Mouse (Mus musculus): ENCODE measurements at regions not wholly inside any gene's neighbourhood (a gene's known extent, or its start where the extent isn't known, plus 50 kb on each side); places are given as distances from the start of the nearest gene placed in this dataset.

DNA sequence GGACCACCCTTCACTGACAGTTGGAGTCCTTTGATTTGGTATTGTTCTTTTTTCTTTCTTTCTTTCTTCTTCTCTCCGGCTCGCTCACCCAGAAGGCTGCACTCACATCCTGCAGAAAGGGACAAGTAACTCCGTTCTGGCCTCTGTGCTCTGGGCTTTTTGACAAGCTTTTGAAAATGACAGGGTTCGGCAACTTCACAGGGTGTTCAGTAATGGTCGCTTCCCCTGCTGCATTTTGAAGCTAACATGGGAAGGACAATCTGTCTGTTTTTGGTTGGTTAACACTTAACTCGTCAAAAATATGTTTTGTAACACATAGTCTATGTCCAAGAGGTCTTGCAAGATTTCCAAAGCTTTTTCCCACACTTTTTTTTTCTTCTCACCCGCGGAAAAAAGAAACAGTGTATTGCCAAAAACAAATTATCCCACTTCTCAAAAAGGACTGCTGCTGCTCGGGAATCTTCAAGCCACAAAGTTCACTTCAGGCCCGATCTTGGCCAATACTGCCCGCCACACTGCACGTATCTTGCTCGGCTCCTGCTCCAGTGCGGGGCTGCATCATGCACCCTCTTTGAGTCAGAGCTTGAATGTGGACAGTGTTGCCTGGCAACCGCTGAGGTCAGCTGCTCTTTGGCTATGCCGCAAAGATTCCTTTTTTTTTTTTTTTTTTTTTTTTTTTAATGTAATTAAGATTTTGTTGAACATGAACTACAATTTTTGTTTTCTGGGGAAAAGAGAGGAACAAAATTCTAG lies 209.4 kb upstream of the Inhba start:
- DNase-seq (ENCODE audit: low spot score): peak; percentile 48

DNA sequence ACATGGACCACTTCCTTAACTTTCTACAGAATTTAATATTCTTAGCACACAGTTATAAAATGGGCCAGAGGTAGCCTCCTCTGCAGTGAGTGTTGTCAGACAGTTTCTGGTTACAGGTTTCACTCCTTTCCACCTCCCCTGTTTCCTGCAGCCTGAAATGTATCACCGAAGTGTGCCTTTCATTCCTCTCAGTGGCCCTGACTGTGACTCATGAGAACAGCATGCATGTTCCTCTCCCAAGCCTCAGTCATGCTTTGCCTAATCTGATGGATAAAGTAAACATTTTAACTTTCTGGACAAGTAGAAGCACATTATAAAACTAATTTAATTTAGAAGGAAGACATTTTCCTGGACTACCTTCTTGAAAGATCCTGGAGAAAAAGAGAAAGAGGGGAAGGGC lies 207.7 kb upstream of the Inhba start:
- DNase-seq (ENCODE audit: low spot score): peak; percentile 5

- DNase-seq (ENCODE audit: low spot score): no peak
Measured at GRCm38 (mm10) chr13:15806925-15807324, 204.7 kb upstream of the Inhba start.

- DNase-seq (ENCODE audit: low spot score): no peak
Measured at GRCm38 (mm10) chr13:15822261-15822850, 189.3 kb upstream of the Inhba start.

DNA sequence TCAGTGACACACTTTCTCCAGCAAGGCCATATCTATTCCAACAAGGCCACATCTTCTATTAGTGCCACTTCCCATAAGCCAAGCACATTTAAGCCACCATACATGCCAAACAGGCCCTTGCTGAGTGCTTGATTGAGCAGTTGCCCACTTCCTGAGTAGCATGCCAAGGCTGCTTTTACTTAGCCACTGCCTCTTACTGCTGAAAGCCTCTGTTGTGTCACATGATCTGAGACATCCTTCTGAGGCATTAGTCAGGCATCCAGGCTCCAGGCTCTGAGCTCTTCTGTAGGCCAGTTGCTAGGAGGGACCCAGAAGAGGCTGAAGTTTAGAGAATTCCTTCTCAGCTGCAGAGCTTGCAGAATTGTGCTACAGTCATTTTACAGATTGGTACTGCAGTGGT lies 165.8 kb upstream of the Inhba start:
- DNase-seq (ENCODE audit: low spot score): no peak

DNA sequence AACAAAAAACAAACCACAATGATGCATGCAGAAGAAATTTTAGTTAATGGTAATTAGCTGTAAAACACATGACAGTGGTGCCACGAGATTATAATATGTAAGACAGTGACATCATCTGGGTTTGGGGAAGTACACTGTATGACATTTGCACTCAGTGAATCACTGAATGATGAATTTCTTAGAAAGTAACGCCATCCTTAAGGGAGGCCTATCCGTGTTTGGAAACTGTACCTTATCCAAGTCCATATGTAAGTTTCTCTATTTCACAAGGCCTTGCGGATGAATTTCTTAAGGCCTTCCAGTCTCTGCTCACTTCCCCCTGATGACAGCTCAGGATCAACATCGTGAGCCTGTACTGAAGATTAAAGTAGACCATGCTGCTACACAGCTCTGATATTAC lies 163.6 kb upstream of the Inhba start:
- no peak for DNase-seq (ENCODE audit: low spot score)

GRCm38 (mm10) chr13:15849129-15849528 lies 162.5 kb upstream of the Inhba start:
- DNase-seq (ENCODE audit: low spot score): no peak

DNA sequence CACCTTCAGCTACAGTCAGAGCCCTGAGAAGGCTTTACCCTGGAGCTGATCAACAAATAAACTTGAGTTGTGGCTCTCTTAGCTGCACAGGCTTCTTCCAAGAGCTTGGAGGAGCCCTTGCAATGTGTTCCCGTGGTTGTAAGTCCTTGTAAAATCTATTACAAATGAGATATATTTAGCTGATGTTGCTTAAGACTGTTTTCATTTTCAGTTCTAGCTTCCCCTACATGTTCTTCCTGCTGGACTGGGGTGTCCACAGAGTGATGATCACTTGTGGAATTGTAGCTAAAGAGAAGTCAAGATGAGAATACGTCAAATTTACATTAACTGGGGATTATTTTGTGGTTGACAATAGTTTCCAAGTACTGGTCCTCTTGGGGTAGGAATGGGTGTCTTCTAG lies 161.3 kb upstream of the Inhba start:
- DNase-seq (ENCODE audit: low spot score): no peak

DNA sequence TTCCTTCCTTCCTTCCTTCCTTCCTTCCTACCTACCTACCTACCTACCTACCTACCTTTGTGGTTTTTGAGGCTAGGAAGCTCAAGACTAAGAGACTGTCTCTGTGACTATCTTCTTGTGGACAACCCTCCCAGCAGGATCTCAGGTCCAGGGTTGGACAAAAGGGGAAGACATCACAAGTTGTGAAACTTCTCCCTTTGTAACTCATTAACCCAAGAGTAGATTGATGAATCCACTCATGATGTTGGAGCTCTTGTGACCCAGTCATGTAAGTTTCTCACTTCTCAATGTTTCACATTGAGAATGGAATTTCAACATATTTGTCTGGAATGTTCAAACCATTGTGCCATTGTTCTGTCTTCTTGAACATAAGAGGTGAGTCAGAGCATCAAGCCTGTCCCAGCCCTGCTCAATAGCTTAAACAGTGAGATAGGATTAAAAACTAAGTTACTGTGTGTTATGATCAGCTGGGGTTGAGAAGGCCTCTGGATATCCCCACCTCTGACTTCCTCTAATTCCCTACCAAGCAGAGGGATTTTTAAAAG lies 158.6 kb upstream of the Inhba start:
- no peak for DNase-seq (ENCODE audit: low spot score)

DNA sequence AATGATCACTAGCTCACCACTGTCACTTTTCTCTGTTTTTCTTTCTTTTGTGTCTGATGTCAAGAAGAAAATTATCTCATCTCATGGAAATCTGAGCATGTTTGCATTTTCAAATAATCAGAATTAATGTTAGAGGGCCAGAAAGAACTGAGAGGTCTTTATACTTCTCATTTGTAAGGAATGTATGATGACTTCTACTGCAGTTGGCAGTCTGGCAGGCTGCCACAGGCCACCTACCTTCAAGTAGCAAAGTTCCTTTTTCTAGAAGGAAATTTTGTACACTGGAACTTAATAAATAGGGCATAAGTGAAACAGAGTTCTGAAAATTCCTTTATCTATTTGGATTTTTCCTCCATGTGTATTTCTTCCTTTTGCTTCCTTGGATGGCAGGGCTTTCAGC lies 148.7 kb upstream of the Inhba start:
- no peak for DNase-seq (ENCODE audit: low spot score)

GRCm38 (mm10) chr13:15863344-15863743 lies 148.3 kb upstream of the Inhba start:
- DNase-seq (ENCODE audit: low spot score): no peak

DNA sequence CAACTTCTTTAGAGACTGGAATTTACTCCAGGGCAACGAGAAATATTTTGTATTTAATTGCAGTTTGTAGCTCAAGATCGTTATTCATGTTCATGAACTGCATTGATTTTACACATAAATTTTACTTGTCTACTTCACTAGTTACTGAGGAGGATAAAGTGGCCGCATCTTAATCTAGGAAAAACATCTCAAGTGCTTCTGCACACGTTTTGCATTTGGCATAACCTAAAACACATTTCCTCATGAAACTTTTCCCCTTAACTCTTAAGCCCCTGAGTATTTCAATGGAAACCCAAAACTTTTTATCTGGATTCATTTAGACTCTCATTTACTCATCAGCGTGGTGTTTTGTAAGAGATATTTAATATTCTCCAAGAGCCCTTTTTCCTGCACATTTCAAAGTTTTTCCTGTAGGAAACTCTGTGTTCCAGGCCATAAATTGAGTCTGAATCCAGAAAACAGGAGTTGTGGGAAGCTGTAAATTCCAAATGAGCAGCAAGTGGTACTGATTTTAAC lies 144.5 kb upstream of the Inhba start:
- DNase-seq (ENCODE audit: low spot score): no peak

- no peak for DNase-seq (ENCODE audit: low spot score)
Measured at GRCm38 (mm10) chr13:15877606-15878005, 134.0 kb upstream of the Inhba start.

DNA sequence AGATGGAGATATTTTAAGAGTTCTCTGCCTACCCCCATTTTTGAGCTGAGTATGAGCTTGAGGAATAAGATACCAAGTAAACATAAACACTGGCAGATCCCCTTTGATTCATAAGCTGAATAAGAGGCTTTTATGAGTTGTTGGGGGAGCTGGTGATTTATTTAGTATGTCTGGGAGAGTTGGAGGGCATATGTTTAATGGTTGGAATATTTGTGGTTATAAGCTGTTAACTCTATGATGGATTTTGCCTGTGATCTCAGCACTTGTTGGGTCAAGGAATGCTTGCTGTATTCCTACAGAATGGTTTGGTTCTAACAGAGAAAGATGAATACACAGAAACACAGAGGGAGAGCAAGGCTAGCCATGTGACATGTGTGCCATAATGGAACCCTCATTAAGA lies 132.1 kb upstream of the Inhba start:
- DNase-seq (ENCODE audit: low spot score): no peak

DNA sequence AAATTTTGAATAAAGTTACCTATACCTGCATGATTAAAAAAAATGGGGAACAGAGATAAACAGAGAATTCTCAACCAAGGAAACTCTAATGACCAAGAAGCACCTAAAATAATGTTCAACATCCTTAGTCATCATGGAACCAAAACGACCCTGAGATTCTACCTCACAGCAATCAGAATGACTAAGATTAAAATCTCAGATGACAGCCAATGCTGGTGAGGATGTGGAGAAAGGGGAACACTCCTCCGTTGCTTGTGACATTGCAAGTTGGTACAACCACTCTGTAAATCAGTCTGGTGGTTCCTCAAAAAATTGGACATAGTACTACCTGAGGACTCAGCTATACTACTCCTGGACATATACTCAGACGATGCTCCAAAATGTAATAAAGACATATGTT lies 120.9 kb upstream of the Inhba start:
- no peak for DNase-seq (ENCODE audit: low spot score)

GRCm38 (mm10) chr13:15891403-15891802 lies 120.2 kb upstream of the Inhba start:
- DNase-seq (ENCODE audit: low spot score): no peak

DNA sequence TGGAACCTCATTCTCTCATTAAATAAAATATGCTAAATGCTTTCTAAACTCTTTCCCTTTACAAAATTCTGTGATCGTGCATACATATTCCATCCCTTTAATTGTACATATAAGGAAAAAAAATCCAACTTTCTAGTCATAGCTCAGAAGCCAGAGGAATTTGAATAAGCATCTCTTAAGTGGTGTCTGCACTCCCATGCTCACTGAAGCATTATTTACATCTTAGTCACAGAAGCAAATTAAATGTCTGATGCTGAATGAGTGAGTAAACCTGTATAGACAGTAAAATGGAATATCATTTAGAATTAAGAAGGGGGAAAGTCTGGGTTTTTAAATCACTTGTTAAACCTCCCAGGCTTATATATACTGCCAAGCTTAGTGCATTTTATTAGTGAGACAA lies 113.5 kb upstream of the Inhba start:
- DNase-seq (ENCODE audit: low spot score): no peak

DNA sequence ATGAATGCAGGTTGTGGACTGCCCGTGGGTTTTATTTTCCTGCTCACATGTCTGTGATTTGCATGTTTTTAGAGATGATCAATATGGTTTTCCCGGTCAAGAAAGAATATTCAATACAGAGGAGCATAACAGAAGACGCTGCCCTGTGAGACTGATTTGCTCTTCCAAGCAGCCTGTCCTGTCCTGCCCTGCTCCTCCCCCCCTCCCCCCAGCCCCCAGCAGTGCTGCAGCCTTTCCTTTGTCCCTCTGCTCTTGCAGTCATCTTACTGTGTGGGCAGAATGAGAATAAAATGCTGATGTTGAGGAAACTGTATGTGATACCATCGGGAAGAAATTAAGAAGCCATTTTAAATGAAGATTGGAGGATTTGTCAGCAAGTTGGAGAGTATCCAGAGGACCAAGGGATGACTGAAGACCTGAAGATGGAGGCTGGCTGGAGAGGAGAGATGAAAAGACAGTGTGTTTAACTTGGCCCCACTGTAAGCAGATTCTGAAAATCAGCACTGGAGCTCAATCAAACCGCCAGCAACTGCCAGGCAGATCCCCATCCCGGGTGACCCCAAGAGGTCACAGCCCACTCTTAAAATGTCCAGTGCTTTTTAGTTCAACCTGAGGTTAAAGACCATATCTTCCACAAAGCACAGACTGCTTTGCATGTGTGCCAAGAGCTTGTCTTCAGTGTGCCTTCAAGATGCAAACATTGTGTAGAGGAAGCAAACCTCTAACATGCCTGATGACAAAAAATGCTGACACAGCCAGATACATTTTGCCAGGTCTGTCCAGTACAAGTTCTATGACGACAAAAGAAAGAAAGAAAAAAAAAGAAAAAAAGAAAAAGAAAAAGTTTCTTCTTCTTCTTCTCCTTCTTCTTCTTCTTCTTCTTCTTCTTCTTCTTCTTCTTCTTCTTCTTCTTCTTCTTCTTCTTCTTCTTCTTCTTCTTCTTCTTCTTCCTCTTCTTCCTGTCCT lies 109.7 kb upstream of the Inhba start:
- DNase-seq (ENCODE audit: low spot score): peak; percentile 19

DNA sequence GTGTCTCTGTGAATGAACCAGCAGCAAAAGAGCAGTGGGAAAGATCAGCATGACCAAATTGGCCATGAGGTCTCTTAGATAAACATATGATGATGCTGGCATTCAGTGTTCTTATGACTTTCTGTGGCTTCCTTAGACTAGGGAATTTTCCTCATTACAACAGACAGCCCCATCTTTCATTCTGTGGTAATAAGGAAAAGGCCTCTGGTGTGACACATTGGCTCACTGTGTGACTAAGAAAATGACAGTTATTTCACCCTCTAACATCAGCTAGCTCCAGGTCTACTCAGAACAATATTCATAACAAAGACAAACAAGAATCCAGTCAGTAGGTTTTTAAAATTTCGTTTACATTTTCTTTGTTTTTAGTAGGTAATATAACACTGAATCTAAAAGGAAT lies 103.8 kb upstream of the Inhba start:
- DNase-seq (ENCODE audit: low spot score): no peak

DNA sequence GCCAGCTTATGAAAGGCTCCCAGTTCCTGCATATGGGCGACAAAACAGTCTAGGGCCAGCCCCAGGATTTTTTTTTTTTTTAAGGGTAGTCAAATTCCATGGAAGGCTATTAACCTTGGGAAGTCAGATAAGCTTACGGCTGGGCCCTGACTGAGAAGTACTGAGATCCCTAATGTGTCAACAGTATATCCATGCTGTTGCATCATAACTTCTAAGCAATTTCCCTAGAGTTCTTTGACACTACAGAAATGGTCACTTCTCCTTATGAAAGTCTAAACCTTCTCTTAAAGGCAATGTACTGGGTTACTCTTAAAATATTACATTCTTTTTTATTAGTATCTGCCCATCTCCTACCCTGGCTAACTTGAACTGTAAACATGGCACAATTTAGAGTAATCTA lies 101.1 kb upstream of the Inhba start:
- no peak for DNase-seq (ENCODE audit: low spot score)

GRCm38 (mm10) chr13:15911263-15911662 lies 100.4 kb upstream of the Inhba start:
- DNase-seq (ENCODE audit: low spot score): no peak

DNA sequence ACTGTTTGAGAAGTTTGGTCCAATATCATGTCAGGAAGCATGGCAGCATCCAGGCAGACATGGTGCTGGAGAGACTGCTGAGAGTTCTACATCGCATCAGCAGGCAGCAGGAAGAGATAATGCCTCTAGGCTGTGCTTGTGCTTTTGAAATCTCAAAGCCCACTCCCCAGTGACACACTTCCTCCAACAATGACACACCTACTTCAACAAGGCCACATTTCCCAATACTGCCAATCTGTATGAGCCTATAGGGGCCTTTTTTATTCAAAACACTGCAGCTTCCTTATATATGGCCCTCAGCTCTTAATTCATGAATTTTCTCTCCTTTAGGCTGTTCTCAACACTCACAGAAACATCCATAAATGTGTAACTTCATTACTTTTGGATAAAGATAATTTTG lies 97.4 kb upstream of the Inhba start:
- no peak for DNase-seq (ENCODE audit: low spot score)
